Mouse (Mus musculus) cerebellum, postnatal 36 days (tissue): Measurements from ENCODE around the gene Myo1f.
"Not testable (repeated sequence)": the region's sequence is repeated elsewhere in the genome, so short reads cannot be mapped to it uniquely, and the experiment has no call there.

Source experiments
- DNase-seq, 2 experiments: peaks; one replicate each; pipeline ENCODE4 v3.0.0; 2021 to 2022; ENCODE audit warnings: mixed read lengths in 2 of 2

The Myo1f gene

GRCm38 (mm10) chr17:33586011-33586410 is 30.5 kb downstream of the Myo1f start:
- no peak for DNase-seq

GRCm38 (mm10) chr17:33597271-33597670 is 41.8 kb downstream of the Myo1f start:
- DNase-seq, result no peak

GRCm38 (mm10) chr17:33598506-33598905 is 43.0 kb downstream of the Myo1f start:
- DNase-seq, result no peak

- no peak for DNase-seq
Observed at GRCm38 (mm10) chr17:33599836-33600475, 44.4 kb downstream of the Myo1f start.

GRCm38 (mm10) chr17:33600831-33601230 is 45.3 kb downstream of the Myo1f start:
- DNase-seq, result no peak

- no peak for DNase-seq
Observed at GRCm38 (mm10) chr17:33601947-33602346, 46.4 kb downstream of the Myo1f start.

GRCm38 (mm10) chr17:33607273-33607672 is 51.8 kb downstream of the Myo1f start:
- no peak for DNase-seq

GRCm38 (mm10) chr17:33610548-33610947 is 55.0 kb downstream of the Myo1f start:
- DNase-seq, result no peak

GRCm38 (mm10) chr17:33613726-33614125 is 58.2 kb downstream of the Myo1f start:
- not testable (repeated sequence) for DNase-seq

GRCm38 (mm10) chr17:33627281-33627680 is 71.8 kb downstream of the Myo1f start:
- no peak for DNase-seq

GRCm38 (mm10) chr17:33628621-33629486 is 73.3 kb downstream of the Myo1f start, which contains the start of gene Zfp414:
Gene Zfp414 (plus strand): TSS chr17:33629090.
- peak; percentile 87 to 89 for DNase-seq

- DNase-seq, result peak; percentile 19 to 28
Observed at GRCm38 (mm10) chr17:33629487-33630125, 74.1 kb downstream of the Myo1f start.

- DNase-seq, result no peak
Observed at GRCm38 (mm10) chr17:33630171-33630895, 74.8 kb downstream of the Myo1f start.

GRCm38 (mm10) chr17:33631236-33631635 is 75.7 kb downstream of the Myo1f start:
- peak in 1 of 2 experiments; percentile 18 for DNase-seq

GRCm38 (mm10) chr17:33631796-33632195 is 76.3 kb downstream of the Myo1f start:
- DNase-seq, result peak; percentile 89 to 91

GRCm38 (mm10) chr17:33637038-33637437 is 81.5 kb downstream of the Myo1f start:
- no peak for DNase-seq

GRCm38 (mm10) chr17:33637516-33638276 is 82.2 kb downstream of the Myo1f start, which contains the start of gene Pram1:
Gene Pram1 (plus strand): TSS chr17:33638056.
- no peak for DNase-seq

- no peak for DNase-seq
Observed at GRCm38 (mm10) chr17:33639743-33640142, 84.2 kb downstream of the Myo1f start.

- DNase-seq, result no peak
Observed at GRCm38 (mm10) chr17:33644068-33644467, 88.6 kb downstream of the Myo1f start.

GRCm38 (mm10) chr17:33645073-33645472 is 89.6 kb downstream of the Myo1f start:
- no peak for DNase-seq

GRCm38 (mm10) chr17:33649781-33650475 is 94.4 kb downstream of the Myo1f start:
- DNase-seq, result no peak
